Mouse (Mus musculus): ENCODE data around the gene Large2. TPM values are rescaled to one million over a fixed set of nuclear protein-coding genes. Genes with fewer than 3 reads are reported as not detected.

Gene Large2
- polyA plus RNA-seq, 1 experiment, result 0.66 TPM

DNA sequence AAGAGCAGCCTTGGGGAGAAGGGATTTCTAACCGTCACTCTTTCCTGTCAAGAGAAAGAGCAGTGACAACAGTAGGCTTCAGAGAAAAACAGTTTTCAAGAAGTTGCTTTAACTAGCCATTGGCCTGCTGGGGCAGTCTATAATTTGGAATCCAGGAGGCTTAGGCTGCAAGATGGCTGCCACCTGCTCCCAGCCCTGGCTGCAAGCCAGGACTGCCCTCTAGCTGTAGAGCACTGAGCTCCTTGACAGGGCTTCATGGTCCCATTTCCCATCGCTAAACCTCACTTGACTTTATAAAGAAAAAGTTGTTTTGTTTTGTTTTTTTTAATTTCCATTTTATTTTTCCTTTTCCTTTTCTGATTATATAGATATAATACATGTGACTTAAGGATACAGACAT is 43.3 kb downstream of the Large2 start:
- no peak for DNase-seq (ENCODE audit: extremely low spot score in 1 of 2, low spot score in 1 of 2)

DNA sequence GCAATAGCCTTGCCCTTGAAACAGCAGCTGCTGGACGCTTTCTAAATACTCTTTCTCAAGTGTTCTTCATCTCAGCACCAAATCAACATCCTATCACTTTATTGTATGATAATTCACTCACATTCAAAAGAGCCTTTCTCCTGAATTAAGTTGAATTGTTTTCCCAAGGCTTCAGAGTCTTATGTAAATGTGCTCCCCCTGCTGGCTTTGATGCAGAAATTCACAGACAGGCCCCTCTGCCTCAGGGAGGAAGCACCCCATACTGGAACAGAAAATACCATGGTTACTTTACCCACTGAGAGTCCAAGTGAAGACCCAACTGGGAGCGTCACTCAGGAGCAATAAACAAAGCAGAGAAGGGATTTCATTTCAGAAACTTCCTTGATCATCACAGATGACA is 43.8 kb downstream of the Large2 start:
- DNase-seq (ENCODE audit: extremely low spot score in 1 of 2, low spot score in 1 of 2), result peak in 1 of 2 experiments; percentile 72

DNA sequence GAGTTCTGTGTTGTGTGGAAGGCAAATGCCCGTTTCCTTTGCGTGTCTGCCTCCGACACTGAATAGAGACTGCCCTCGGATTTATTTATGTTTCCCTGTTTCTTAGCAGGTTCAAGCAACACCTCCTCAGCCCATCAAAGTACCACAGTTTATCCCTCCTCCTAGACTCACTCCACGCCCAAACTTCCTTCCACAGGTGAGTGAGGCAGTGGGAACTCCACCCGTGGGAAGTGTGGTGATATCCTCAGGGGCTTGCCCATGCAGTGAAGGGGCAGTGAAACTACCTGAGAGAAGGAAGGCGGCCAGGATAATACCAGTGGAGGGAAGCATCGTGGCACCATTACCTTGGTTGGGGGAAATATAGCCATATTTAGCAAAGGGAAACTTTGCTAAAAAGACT is 46.5 kb downstream of the Large2 start:
- no peak for DNase-seq (ENCODE audit: extremely low spot score in 1 of 2, low spot score in 1 of 2)

DNA sequence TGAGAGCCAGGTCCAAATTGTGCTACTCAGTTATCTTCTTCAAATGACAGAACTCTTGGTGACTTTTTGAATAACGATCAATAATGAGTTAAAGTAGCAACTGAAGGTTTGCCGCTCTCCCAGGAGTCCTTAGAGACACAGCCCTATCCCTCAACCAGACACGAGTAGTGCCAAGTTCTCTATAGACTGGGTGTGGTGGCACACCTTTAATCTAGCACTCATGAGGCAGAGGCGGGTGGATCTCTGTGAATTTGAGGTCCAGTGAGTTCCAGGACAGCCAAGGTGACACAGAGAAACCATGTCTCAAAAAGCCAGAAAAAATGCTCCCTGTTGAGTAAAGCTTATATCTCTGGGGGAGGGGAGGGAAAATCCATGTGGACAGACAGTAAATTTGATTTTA is 47.1 kb downstream of the Large2 start:
- DNase-seq (ENCODE audit: extremely low spot score in 1 of 2, low spot score in 1 of 2), result no peak

DNA sequence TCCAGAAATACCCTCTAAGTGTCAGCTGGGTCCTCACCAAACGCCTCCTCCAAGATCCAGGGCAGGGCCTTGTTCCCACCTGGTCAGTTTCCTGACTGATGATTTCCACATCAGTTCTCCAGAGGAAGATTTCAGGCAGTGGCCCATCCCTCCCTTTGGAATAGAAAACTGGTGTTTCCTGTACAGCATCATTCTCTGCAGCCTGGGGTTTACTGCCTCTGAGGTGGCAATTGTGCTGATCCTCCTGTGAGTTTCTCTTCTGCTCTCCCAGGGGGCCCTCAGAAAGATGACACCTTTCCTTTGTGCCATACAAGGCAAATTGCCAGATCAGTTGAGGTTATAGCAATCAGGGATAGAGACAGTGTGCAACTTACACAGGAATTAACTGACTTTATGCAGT is 48.4 kb downstream of the Large2 start:
- no peak for DNase-seq (ENCODE audit: extremely low spot score in 1 of 2, low spot score in 1 of 2)

DNA sequence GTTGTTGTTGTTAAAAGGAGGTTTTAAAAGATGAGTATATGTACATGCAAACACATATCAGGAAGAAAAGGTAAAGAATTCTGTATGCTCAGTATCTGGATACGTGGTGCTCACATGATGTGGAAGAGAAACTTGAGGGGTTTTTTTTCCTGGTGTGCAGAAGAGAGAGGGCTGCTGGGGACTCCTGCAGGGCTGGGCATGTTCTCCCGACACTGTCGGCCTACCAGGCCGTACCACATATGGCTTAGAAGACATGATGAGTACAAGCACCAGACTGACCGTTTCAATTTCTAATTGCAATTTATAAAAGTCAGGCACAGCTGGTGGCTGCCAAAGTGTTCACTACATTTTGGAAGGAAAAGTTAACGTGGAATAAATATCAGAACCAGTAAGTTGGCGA is 49.0 kb downstream of the Large2 start:
- DNase-seq (ENCODE audit: extremely low spot score in 1 of 2, low spot score in 1 of 2), result no peak

DNA sequence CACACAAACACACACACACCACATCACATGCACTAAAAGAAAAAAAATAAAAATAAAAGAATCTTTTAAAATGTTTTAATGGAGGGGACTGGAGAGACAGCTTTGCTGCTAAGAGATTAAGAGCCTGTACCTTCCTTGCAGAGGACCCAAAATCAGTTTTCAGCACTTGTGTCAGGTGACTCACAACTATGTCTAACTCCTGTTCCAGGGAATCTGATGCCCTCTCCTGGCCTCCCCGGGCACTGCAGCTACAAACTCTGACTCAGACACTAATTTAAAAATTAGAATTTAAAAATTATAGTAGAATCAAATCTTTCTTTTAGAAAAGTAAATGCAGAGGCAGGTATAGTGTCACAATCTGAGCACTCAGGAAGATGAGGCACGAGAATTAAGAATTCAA is 52.0 kb downstream of the Large2 start:
- peak in 1 of 2 experiments; percentile 32 for DNase-seq (ENCODE audit: extremely low spot score in 1 of 2, low spot score in 1 of 2)

DNA sequence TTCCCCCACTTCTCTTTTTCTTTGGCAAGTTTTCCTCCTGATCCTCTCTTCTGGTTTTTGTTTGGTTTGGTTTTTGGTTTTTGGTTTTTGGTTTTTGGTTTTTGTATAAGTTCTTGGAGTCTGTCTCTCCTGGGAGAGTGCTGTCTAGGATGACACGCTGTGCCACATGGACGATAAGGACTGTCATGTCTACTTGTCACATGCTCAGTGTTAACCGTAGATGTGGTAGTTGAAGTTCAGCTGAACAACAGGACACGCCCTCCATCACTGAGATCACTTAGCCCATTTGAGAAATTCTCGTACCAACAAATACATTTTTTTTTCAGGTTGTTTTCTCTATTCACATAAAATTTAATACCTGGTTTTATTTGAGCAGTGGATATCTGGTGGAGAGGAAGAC is 57.4 kb downstream of the Large2 start:
- no peak for DNase-seq (ENCODE audit: extremely low spot score in 1 of 2, low spot score in 1 of 2)

DNA sequence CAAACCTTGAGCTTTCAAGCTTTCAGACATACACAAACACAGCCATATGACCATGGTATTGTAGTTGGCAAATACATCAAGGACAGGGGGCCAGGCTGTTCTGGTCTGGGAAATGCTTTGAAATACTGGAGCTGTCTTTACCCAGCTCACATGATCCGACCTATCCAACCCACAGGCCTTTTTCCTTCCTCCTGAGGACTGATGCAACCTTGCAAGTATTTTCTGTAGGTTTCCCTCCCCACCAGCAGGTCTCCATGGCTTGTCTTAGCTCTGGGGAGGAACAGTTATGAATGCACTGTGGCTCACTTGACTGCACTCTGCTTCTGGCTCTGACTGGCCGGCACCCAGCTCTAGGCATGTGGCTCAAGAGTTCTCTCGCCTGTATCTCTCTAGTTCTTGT is 58.0 kb downstream of the Large2 start:
- DNase-seq (ENCODE audit: extremely low spot score in 1 of 2, low spot score in 1 of 2), result no peak

Other genes starting within 250 kb of the Large2 start
- gene Pex16, start 193 bp downstream of the Large2 start, polyA plus RNA-seq (2012; rRNA removed), result 42.4 and 46.2 TPM in 2 replicates
- gene 1700029I15Rik, start 7.7 kb upstream of the Large2 start, polyA plus RNA-seq (2012; rRNA removed), result 6.9 and 7.5 TPM in 2 replicates
- gene Mapk8ip1, start 26.4 kb upstream of the Large2 start, polyA plus RNA-seq (2012; rRNA removed), result 288 and 299 TPM in 2 replicates
- 94.1 and 100 TPM in 2 replicates for gene Cry2, start 59.2 kb upstream of the Large2 start, polyA plus RNA-seq (2012; rRNA removed)
- 13.3 and 14.7 TPM in 2 replicates for gene Slc35c1, start 85.7 kb upstream of the Large2 start, polyA plus RNA-seq (2012; rRNA removed)
- gene Chst1, start 224.8 kb upstream of the Large2 start, polyA plus RNA-seq (2012; rRNA removed), result 229 and 239 TPM in 2 replicates

All from frontal cortex, adult 2 months (tissue).